Mouse (Mus musculus) 3134 (cell line): ENCODE results near the gene Mgst3.

ENCODE experiments used
- DNase-seq: peaks from one replicate; pipeline ENCODE4 v3.0.0-alpha.2; 2011; ENCODE audit warnings: low spot score; ENCODE audit not compliant: insufficient read length; ENCODE audit errors: extremely low read depth

Gene Mgst3

GRCm38 (mm10) chr1:167393683-167394492, at the start of gene Mgst3:
Gene Mgst3, minus strand, starts transcription at chr1:167393841.
- DNase-seq = peak; percentile 92

GRCm38 (mm10) chr1:167438231-167438885, 44.7 kb upstream of the Mgst3 start:
- DNase-seq = no peak

- DNase-seq = no peak
Observed at GRCm38 (mm10) chr1:167437091-167437490, 43.5 kb upstream of the Mgst3 start.

- DNase-seq = no peak
Observed at GRCm38 (mm10) chr1:167436186-167436975, 42.7 kb upstream of the Mgst3 start.

- DNase-seq = no peak
Observed at GRCm38 (mm10) chr1:167434931-167435330, 41.3 kb upstream of the Mgst3 start.

GRCm38 (mm10) chr1:167430976-167431676, 37.5 kb upstream of the Mgst3 start:
- no peak for DNase-seq

GRCm38 (mm10) chr1:167426681-167427080, 33.0 kb upstream of the Mgst3 start:
- no peak for DNase-seq

GRCm38 (mm10) chr1:167425572-167425971, 31.9 kb upstream of the Mgst3 start:
- DNase-seq = no peak

GRCm38 (mm10) chr1:167422501-167423240, 29.0 kb upstream of the Mgst3 start:
- no peak for DNase-seq

GRCm38 (mm10) chr1:167414846-167415245, 21.2 kb upstream of the Mgst3 start:
- peak; percentile 37 for DNase-seq

- no peak for DNase-seq
Observed at GRCm38 (mm10) chr1:167411991-167412715, 18.5 kb upstream of the Mgst3 start.

GRCm38 (mm10) chr1:167409601-167410000, 16.0 kb upstream of the Mgst3 start:
- DNase-seq = no peak

- DNase-seq = no peak
Observed at GRCm38 (mm10) chr1:167405237-167405636, 11.6 kb upstream of the Mgst3 start.

- DNase-seq = no peak
Observed at GRCm38 (mm10) chr1:167393281-167393680, 360 bp downstream of the Mgst3 start.

GRCm38 (mm10) chr1:167392687-167393086, 954 bp downstream of the Mgst3 start:
- DNase-seq = peak; percentile 67

GRCm38 (mm10) chr1:167392031-167392640, 1.5 kb downstream of the Mgst3 start:
- no peak for DNase-seq

- no peak for DNase-seq
Observed at GRCm38 (mm10) chr1:167391241-167391640, 2.4 kb downstream of the Mgst3 start.

- DNase-seq = no peak
Observed at GRCm38 (mm10) chr1:167390381-167390780, 3.3 kb downstream of the Mgst3 start.

- DNase-seq = no peak
Observed at GRCm38 (mm10) chr1:167389584-167389983, 4.1 kb downstream of the Mgst3 start.
